Mouse (Mus musculus): ENCODE measurements at regions not wholly inside any gene's neighbourhood (a gene's known extent, or its start where the extent isn't known, plus 50 kb on each side); places are given as distances from the start of the nearest gene placed in this dataset.
A peak's percentile ranks its signal among the peaks of the same experiment; 100 is the strongest.

GRCm38 (mm10) chr15:63377258-63377657 is 467.7 kb downstream of the Gsdmc2 start:
- 86% methylated on average over 2 of the region's 2 CpGs for WGBS

DNA sequence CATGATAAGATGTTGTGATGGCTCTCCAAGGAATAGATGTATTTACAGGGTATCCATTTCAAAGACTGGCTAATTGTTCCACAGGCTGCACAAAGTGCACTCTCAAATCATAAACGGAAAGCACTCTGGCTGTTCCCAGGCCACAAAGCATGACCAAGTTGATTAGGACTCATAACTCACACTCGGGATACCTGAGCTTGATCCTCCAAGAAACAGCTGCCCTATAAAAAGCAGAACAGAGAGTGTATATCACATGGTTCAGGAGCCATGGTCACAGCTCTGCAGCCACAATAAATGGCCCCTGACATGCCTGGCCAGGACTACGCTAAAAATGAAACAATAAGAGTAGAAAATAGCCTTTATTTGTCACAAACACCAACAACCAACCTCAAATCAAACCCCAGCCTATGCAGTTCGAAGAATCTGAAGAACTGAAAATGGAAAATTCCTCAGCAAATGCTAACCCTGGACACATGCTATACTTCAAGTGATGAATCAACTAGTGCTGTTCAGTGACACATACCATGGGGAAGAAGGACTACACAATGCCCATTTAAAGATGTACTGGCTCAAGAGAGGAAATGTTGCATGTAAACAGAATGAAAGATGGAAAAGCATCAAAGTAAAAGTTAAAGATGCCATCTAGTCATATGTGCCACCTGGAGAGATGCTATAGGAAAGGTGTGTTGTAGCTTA is 473.5 kb downstream of the Gsdmc2 start:
- DNase-seq (ENCODE audit: extremely low read depth, low read depth, low spot score) = no peak
- 80% methylated on average over 4 of the region's 4 CpGs for WGBS
- no peak for TF ChIP-seq POLR2A (IDR thresholded peaks at IDR 0.05; ENCODE audit: extremely low read depth, insufficient read depth, low read length)
- TF ChIP-seq CTCF (IDR thresholded peaks at IDR 0.05; ENCODE audit: low read depth, low read length) = no peak
- no peaks in the 10 kb centered on the region for H3K27me3 ChIP-seq (ENCODE audit: control insufficient read depth, insufficient read depth, low read length)
- H3K4me1 ChIP-seq (ENCODE audit: control insufficient read depth, insufficient read depth, low read length) = no peaks in the 10 kb centered on the region
- H3K9ac ChIP-seq (ENCODE audit: low read depth, low read length) = no peak overlapping the region
- no peaks in the 10 kb centered on the region for H3K36me3 ChIP-seq (ENCODE audit: control insufficient read depth, insufficient read depth, low read length)
- H3K27ac ChIP-seq (replicated peaks; ENCODE audit: insufficient read depth, low read depth, low read length) = no peak overlapping the region
- H3K4me3 ChIP-seq (ENCODE audit: insufficient read depth, low read depth, low read length) = no peak overlapping the region
- no peaks in the 10 kb centered on the region for H3K79me2 ChIP-seq (ENCODE audit: control insufficient read depth, insufficient read depth, low read length)

More at GRCm38 (mm10) chr15:63377258-63377657, 467.7 kb downstream of the Gsdmc2 start:
- DNase-seq (ENCODE audit: extremely low read depth, low read depth, low spot score) = peak; percentile 30
- H3K4me3 ChIP-seq (ENCODE audit: insufficient read depth, low read depth, low read length) = no peak overlapping the region
- H3K27me3 ChIP-seq (ENCODE audit: control insufficient read depth, insufficient read depth, low read length) = no peaks in the 10 kb centered on the region
- no peaks in the 10 kb centered on the region for H3K36me3 ChIP-seq (ENCODE audit: control insufficient read depth, insufficient read depth, low read length)
- H3K4me1 ChIP-seq (ENCODE audit: control insufficient read depth, insufficient read depth, low read length) = no peaks in the 10 kb centered on the region
- no peak overlapping the region for H3K27ac ChIP-seq (replicated peaks; ENCODE audit: insufficient read depth, low read depth, low read length)
- TF ChIP-seq POLR2A (IDR thresholded peaks at IDR 0.05; ENCODE audit: extremely low read depth, insufficient read depth, low read length) = no peak
- TF ChIP-seq CTCF (IDR thresholded peaks at IDR 0.05; ENCODE audit: low read depth, low read length) = no peak
- H3K9ac ChIP-seq (ENCODE audit: low read depth, low read length) = no peak overlapping the region
- no peaks in the 10 kb centered on the region for H3K79me2 ChIP-seq (ENCODE audit: control insufficient read depth, insufficient read depth, low read length)

DNA sequence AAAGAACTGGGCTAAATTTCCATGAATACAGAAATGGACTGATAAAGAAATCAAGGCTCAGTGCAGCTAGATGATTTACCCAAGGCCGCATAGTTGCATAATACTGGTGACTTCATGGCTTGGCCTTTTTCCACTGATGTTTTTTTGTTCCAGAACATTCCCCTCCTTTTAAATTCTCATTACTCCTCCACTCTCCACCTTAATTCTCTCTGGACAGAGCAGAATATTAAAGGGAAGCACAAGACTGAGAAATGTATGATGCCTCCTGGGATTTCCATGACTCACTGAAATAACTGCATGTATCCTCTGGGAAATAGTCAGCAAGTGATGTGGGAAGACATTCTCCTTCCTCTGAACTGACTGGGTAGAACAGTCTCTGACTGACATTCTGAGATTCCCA is 480.5 kb downstream of the Gsdmc2 start:
- H3K4me1 ChIP-seq (ENCODE audit: control insufficient read depth, insufficient read depth, low read length) = peaks cover 1% of the 10 kb centered on the region; the same call in 1 of the 2 replicates
- H3K4me3 ChIP-seq (ENCODE audit: insufficient read depth, low read depth, low read length) = no peak overlapping the region
- no peak overlapping the region for H3K27ac ChIP-seq (replicated peaks; ENCODE audit: insufficient read depth, low read depth, low read length)
- WGBS = 32% methylated on average over 1 of the region's 1 CpGs
- H3K79me2 ChIP-seq (ENCODE audit: control insufficient read depth, insufficient read depth, low read length) = no peaks in the 10 kb centered on the region
- no peaks in the 10 kb centered on the region for H3K27me3 ChIP-seq (ENCODE audit: control insufficient read depth, insufficient read depth, low read length)
- H3K9ac ChIP-seq (ENCODE audit: low read depth, low read length) = no peak overlapping the region
- DNase-seq (ENCODE audit: extremely low read depth, low read depth, low spot score) = peak; percentile 10
- no peaks in the 10 kb centered on the region for H3K36me3 ChIP-seq (ENCODE audit: control insufficient read depth, insufficient read depth, low read length)
- TF ChIP-seq POLR2A (IDR thresholded peaks at IDR 0.05; ENCODE audit: extremely low read depth, insufficient read depth, low read length) (no peak), CTCF (IDR thresholded peaks at IDR 0.05; ENCODE audit: low read depth, low read length) (no peak)

DNA sequence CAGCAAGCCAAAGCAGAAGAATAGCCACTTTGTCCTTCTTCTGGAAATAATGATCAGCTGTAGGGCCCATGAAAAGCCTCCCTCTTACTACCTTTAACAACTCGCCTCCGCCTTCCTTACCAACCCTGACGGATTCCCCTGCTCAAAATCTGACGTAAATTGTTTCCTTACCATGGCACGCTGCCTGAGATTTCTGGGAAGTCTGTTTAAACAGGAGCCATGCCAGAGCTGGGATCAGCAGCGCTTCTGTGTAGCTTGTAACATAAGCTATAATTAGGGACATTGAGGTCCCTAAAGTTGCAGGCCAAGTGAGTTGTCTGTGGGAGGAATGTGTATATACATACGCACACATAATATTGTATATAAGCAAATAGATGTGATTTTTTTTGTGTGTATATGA is 484.6 kb downstream of the Gsdmc2 start:
- H3K27ac ChIP-seq (replicated peaks; ENCODE audit: insufficient read depth, low read depth, low read length) = no peak overlapping the region
- TF ChIP-seq CTCF (IDR thresholded peaks at IDR 0.05; ENCODE audit: low read depth, low read length) (no peak), POLR2A (IDR thresholded peaks at IDR 0.05; ENCODE audit: extremely low read depth, insufficient read depth, low read length) (no peak)
- H3K4me3 ChIP-seq (ENCODE audit: insufficient read depth, low read depth, low read length) = no peak overlapping the region
- no peaks in the 10 kb centered on the region for H3K79me2 ChIP-seq (ENCODE audit: control insufficient read depth, insufficient read depth, low read length)
- no peaks in the 10 kb centered on the region for H3K36me3 ChIP-seq (ENCODE audit: control insufficient read depth, insufficient read depth, low read length)
- H3K4me1 ChIP-seq (ENCODE audit: control insufficient read depth, insufficient read depth, low read length) = peaks cover 1% of the 10 kb centered on the region; the same call in 1 of the 2 replicates
- no peak overlapping the region for H3K9ac ChIP-seq (ENCODE audit: low read depth, low read length)
- H3K27me3 ChIP-seq (ENCODE audit: control insufficient read depth, insufficient read depth, low read length) = no peaks in the 10 kb centered on the region
- peak; percentile 65 for DNase-seq (ENCODE audit: extremely low read depth, low read depth, low spot score)
- WGBS = 24% methylated on average over 7 of the region's 7 CpGs

- H3K4me1 ChIP-seq (ENCODE audit: control insufficient read depth, insufficient read depth, low read length) = peaks cover 4% of the 10 kb centered on the region; the same call in 1 of the 2 replicates
- no peaks in the 10 kb centered on the region for H3K79me2 ChIP-seq (ENCODE audit: control insufficient read depth, insufficient read depth, low read length)
- no peak overlapping the region for H3K9ac ChIP-seq (ENCODE audit: low read depth, low read length)
- 69% methylated on average over 2 of the region's 2 CpGs for WGBS
- no peak overlapping the region for H3K27ac ChIP-seq (replicated peaks; ENCODE audit: insufficient read depth, low read depth, low read length)
- no peak for DNase-seq (ENCODE audit: extremely low read depth, low read depth, low spot score)
- H3K4me3 ChIP-seq (ENCODE audit: insufficient read depth, low read depth, low read length) = no peak overlapping the region
- no peaks in the 10 kb centered on the region for H3K36me3 ChIP-seq (ENCODE audit: control insufficient read depth, insufficient read depth, low read length)
- no peak for TF ChIP-seq CTCF (IDR thresholded peaks at IDR 0.05; ENCODE audit: low read depth, low read length)
- TF ChIP-seq POLR2A (IDR thresholded peaks at IDR 0.05; ENCODE audit: extremely low read depth, insufficient read depth, low read length) = no peak
- H3K27me3 ChIP-seq (ENCODE audit: control insufficient read depth, insufficient read depth, low read length) = no peaks in the 10 kb centered on the region
Measured at GRCm38 (mm10) chr15:63341730-63342129, 503.2 kb downstream of the Gsdmc2 start.
